Mouse (Mus musculus) neural tube, embryonic 14.5 days (tissue): ENCODE measurements around the gene Fry. TPM values are rescaled to one million over a fixed set of nuclear protein-coding genes. Genes with fewer than 3 reads are reported as not detected.

ENCODE experiments used
- ATAC-seq: fragments of 200-750 bp; cut with Nextera tagmentation; 2 replicates; pipeline ENCODE4 v1.8.0; 2017; ENCODE audit warnings: low read depth, mild to moderate bottlenecking, moderate TSS enrichment, moderate library complexity
- H3K27ac ChIP-seq: fragments of 300-500 bp; sonication (generic); 2 replicates; pipeline ENCODE4 v1.5.1; 2014; ENCODE audit warnings: low read depth, mild to moderate bottlenecking, control low read depth, low read length, moderate library complexity, mixed read lengths
- H3K27me3 ChIP-seq: fragments of 300-500 bp; sonication (generic); 2 replicates; pipeline ENCODE4 v1.6.1; 2014; ENCODE audit warnings: low read length; ENCODE audit not compliant: control insufficient read depth, insufficient read depth
- H3K36me3 ChIP-seq: fragments of 300-500 bp; sonication (generic); 2 replicates; pipeline ENCODE4 v1.6.1; 2014; ENCODE audit warnings: low read length, mixed read lengths; ENCODE audit not compliant: control insufficient read depth, insufficient read depth
- H3K4me1 ChIP-seq: fragments of 300-500 bp; sonication (generic); 2 replicates; pipeline ENCODE4 v1.6.1; 2014; ENCODE audit warnings: low read length; ENCODE audit not compliant: control insufficient read depth, insufficient read depth
- H3K4me2 ChIP-seq: fragments of 300-500 bp; sonication (generic); 2 replicates; pipeline ENCODE4 v1.6.1; 2014; ENCODE audit warnings: mild to moderate bottlenecking, low read depth, low read length, control low read depth
- H3K4me3 ChIP-seq: fragments of 300-500 bp; sonication (generic); 2 replicates; pipeline ENCODE4 v1.5.1; 2014; ENCODE audit warnings: low read depth, low read length, control low read depth, mixed read lengths
- H3K9ac ChIP-seq: fragments of 300-500 bp; sonication (generic); replicated peaks from 2 replicates; pipeline ENCODE4 v1.6.1; 2014; ENCODE audit warnings: low read depth, mild to moderate bottlenecking, control low read depth, low read length, mixed read lengths
- H3K9me3 ChIP-seq: fragments of 300-500 bp; sonication (generic); 2 replicates; pipeline ENCODE4 v1.6.1; 2016; ENCODE audit warnings: low read length; ENCODE audit not compliant: control insufficient read depth
- WGBS: fragments of 180-500 bp; shearing (Covaris S2); extraction: QIAGEN DNeasy Blood & Tissue Kit; methylation state at CpG from one replicate; pipeline ENCODE4 v1.1.7; 2014; 5-methylcytosine and 5-hydroxymethylcytosine counted together
- polyA plus RNA-seq: library from polyadenylated mRNA; unstranded; fragments of >200 nt; fragmentation: Nextera tagmentation; extraction: Ambion mirVana; gene quantifications from 2 replicates; pipeline ENCODE4 v1.2.1, GENCODE M21; 2014

The Fry gene
- polyA plus RNA-seq, 1 experiment from 2014 or later, result 85.1 TPM

DNA sequence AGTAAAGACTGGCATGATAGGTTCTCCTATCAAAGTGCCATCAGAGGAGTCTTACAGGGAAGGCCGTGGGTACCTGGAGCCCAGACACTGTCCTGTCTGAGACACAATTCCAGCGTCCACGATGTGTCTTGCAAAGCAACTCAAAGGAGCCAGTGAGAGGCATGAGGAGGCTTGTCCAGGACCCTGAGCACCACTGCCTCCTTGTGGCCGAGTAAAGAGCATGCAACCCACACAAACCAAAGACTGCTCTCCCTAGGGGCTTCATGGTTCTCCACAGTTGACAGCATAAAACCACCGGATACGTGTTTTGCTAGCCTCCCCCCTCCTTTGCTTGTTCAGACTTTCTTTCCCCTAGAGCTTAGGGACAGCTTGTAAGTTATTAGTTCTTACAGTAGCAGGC lies 39.2 kb downstream of the Fry start:
- Histone ChIP-seq H3K4me2 (no peak overlapping the region), H3K9me3 (no peaks in the 10 kb centered on the region), H3K9ac (no peak overlapping the region), H3K36me3 (no peaks in the 10 kb centered on the region), H3K4me1 (no peaks in the 10 kb centered on the region), H3K4me3 (no peak overlapping the region), H3K27me3 (no peaks in the 10 kb centered on the region), H3K27ac (no peak overlapping the region)
- ATAC-seq, result no peak
- WGBS, result 32% methylated on average over 6 of the region's 6 CpGs

DNA sequence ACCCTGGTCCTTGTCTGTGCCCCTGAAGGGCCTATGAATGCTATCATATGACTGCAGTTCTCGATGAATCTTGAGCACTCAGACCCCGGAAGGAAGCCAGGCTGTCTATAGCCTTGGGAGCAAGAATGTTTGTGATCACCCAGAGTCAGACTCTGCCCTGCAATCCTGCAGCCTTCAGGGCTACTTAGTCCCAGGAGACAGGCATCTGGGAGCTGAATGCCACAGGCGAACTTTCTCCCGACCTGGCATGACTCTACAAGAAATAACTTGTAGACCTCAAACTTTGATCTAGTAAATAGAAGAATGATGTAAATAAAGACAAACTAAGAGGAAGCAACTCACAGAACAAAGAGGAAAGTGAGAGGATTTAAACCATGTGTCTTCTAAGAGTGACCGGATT lies 40.7 kb downstream of the Fry start:
- Histone ChIP-seq H3K4me2 (no peak overlapping the region), H3K9me3 (no peaks in the 10 kb centered on the region), H3K4me1 (no peaks in the 10 kb centered on the region), H3K4me3 (no peak overlapping the region), H3K27ac (no peak overlapping the region), H3K36me3 (no peaks in the 10 kb centered on the region), H3K27me3 (no peaks in the 10 kb centered on the region), H3K9ac (no peak overlapping the region)
- no peak for ATAC-seq
- 56% methylated on average over 5 of the region's 5 CpGs for WGBS

DNA sequence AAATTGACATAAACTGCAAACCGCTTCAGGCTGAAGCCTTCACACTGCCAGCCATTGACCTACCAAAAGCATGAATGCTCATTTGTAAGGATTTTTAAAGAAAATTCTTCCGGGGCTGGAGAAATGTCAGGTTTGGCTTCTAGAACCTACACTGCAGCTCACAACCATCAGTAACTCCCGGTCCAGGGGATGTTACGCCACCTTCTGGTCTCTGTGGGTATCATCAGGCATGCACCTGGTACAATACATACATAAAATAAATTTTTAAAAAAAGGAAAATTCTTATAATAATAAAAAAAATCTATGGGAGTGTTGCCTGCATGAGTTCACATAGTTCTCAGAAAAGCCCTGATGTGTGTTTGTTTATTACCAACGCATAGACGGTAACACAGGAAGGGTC lies 42.7 kb downstream of the Fry start:
- no peak for ATAC-seq
- Histone ChIP-seq H3K4me2 (no peak overlapping the region), H3K9me3 (no peaks in the 10 kb centered on the region), H3K4me1 (no peaks in the 10 kb centered on the region), H3K9ac (no peak overlapping the region), H3K27ac (no peak overlapping the region), H3K27me3 (no peaks in the 10 kb centered on the region), H3K4me3 (no peak overlapping the region), H3K36me3 (no peaks in the 10 kb centered on the region)
- 89% methylated on average over 6 of the region's 6 CpGs for WGBS

DNA sequence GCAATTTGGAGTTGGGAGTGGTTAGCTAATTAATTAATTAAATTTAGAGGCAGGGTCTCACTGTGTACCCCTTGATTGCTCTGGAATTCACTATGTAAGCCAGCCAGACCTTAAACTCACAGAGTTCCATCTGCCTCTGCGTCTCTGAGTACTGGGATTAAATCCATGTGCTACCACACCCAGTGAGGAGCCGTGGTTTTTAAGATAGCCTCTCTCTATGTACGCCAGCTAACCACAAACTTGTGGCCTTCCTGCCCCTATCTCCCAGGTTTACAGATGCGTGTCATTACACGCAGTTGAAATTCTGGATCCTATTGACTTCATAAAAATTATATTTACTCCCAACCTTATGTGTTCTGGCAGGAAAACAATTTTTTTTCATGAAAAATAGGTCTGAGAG lies 43.5 kb downstream of the Fry start:
- 84% methylated on average over 5 of the region's 5 CpGs for WGBS
- no peaks in the 10 kb centered on the region for H3K9me3 ChIP-seq
- H3K9ac ChIP-seq, result no peak overlapping the region
- no peak overlapping the region for H3K4me2 ChIP-seq
- no peaks in the 10 kb centered on the region for H3K36me3 ChIP-seq
- no peak for ATAC-seq
- H3K4me3 ChIP-seq, result no peak overlapping the region
- no peaks in the 10 kb centered on the region for H3K27me3 ChIP-seq
- no peak overlapping the region for H3K27ac ChIP-seq
- no peaks in the 10 kb centered on the region for H3K4me1 ChIP-seq

DNA sequence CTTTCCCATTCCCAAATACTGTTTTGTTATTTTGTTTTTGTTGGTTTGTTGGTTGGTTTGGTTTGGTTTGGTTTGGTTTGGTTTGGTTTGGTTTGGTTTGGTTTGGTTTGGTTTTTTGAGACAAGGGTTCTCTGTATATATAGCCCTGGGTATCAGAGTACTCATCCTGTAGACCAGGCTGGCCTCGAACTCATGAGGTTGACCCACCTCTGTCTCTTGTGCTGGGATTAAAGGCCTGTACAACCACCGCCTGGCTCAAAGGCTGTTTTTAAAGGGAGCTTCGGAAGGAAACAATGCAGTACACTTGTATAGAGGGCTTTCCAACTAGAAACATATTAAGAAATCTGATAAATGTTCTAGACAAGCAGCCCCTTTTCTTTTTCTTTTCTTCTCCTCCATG lies 46.2 kb downstream of the Fry start:
- H3K4me2 ChIP-seq, result no peak overlapping the region
- 88% methylated on average over 3 of the region's 3 CpGs for WGBS
- no peaks in the 10 kb centered on the region for H3K36me3 ChIP-seq
- no peaks in the 10 kb centered on the region for H3K9me3 ChIP-seq
- H3K9ac ChIP-seq, result no peak overlapping the region
- ATAC-seq, result no peak
- no peak overlapping the region for H3K27ac ChIP-seq
- no peaks in the 10 kb centered on the region for H3K27me3 ChIP-seq
- no peak overlapping the region for H3K4me3 ChIP-seq
- H3K4me1 ChIP-seq, result no peaks in the 10 kb centered on the region

DNA sequence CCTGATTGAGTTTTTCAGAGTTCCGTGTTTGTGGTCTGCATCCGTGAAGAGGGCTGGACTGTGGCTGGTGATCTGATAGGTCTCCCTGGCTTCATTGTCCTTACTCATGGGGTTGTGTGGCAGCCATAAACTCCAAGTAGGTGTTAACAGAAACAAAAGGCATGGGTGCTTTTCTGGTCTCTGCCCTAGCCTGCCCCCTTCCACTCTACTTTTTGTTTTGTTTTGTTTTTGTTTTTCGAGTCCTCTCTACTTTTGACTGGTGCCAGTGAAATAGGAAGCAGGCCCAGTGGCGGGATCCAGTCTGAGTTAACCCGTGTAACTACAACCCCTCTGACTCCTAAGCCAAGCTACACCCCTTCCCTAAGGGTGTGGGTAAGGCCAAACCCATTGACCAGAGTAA lies 48.4 kb downstream of the Fry start:
- no peak overlapping the region for H3K9ac ChIP-seq
- WGBS, result 81% methylated on average over 5 of the region's 5 CpGs
- no peak overlapping the region for H3K27ac ChIP-seq
- no peaks in the 10 kb centered on the region for H3K4me1 ChIP-seq
- H3K9me3 ChIP-seq, result no peaks in the 10 kb centered on the region
- no peak overlapping the region for H3K4me2 ChIP-seq
- no peak overlapping the region for H3K4me3 ChIP-seq
- ATAC-seq, result no peak
- no peaks in the 10 kb centered on the region for H3K27me3 ChIP-seq
- no peaks in the 10 kb centered on the region for H3K36me3 ChIP-seq

DNA sequence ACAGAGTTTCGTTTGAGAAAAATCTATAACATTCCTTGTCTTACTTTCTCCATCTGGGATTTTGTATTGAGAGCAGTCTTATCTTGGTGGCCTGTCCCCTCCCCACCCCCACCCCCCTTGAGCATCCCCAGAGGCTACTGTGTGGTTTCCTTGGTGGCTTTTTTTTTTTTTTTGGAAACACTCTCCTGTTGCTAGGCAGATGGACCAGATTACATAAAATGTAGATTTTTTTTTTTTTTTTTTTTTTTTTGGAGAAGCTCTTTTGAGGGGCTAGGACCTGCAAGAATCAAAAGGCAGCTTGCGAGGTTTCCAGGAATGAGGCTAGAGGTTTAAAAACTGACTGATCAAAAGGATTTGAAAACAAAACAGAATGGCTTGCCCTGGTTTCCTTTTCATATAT lies 48.8 kb downstream of the Fry start:
- Histone ChIP-seq H3K27me3 (no peaks in the 10 kb centered on the region), H3K27ac (no peak overlapping the region), H3K4me2 (no peak overlapping the region), H3K36me3 (no peaks in the 10 kb centered on the region), H3K4me3 (no peak overlapping the region), H3K9ac (no peak overlapping the region), H3K9me3 (no peaks in the 10 kb centered on the region), H3K4me1 (no peaks in the 10 kb centered on the region)
- 50% methylated on average over 2 of the region's 2 CpGs for WGBS
- no peak for ATAC-seq

DNA sequence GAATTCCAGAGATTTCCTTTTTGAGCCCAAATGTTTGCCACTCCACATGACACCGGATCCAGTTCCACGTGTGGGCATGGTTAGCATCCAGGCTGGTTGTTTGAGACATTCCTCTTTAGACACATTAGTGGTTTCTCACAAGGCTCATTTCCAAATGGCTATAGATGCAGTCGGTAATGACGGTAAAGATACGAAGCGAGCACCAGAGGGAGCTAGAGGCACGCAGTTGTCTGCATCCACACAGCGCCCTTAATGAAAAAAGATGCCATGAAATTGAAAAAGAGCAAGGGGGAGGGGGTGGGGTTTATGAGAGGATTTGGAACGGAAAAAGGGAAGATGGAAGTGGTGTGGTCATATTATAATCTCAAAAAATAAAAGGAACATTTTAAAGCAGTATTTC lies 50.3 kb downstream of the Fry start:
- Histone ChIP-seq H3K4me2 (no peak overlapping the region), H3K4me3 (no peak overlapping the region), H3K4me1 (no peaks in the 10 kb centered on the region), H3K27me3 (no peaks in the 10 kb centered on the region), H3K36me3 (no peaks in the 10 kb centered on the region), H3K9me3 (no peaks in the 10 kb centered on the region), H3K9ac (no peak overlapping the region), H3K27ac (no peak overlapping the region)
- 2% methylated on average over 9 of the region's 9 CpGs for WGBS
- ATAC-seq, result peak; percentile 89

DNA sequence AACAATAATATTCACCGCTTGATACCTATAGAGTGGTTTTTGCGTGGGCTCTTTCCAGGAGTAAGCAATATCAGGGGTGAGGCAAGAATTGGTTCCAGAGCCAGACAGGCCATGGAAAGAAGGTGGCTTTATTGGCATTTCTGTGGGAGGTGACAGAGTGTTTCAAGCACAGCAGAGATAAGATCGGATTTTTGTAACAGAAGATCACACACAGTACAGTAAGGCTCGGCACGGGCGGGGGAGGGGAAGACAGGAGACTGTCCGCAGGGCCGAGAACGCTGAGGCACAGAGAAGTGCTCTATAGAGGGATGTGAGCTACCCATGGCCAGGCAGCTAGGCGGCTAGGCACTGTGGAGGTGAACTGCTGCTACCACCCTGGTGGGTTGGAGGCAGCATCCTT lies 53.1 kb downstream of the Fry start:
- 69% methylated on average over 10 of the region's 10 CpGs for WGBS
- H3K27ac ChIP-seq, result no peak overlapping the region
- H3K27me3 ChIP-seq, result no peaks in the 10 kb centered on the region
- no peak for ATAC-seq
- H3K9ac ChIP-seq, result no peak overlapping the region
- H3K9me3 ChIP-seq, result no peaks in the 10 kb centered on the region; the same call in 1 of the 2 replicates
- no peaks in the 10 kb centered on the region for H3K36me3 ChIP-seq
- H3K4me2 ChIP-seq, result no peak overlapping the region
- H3K4me3 ChIP-seq, result no peak overlapping the region
- no peaks in the 10 kb centered on the region for H3K4me1 ChIP-seq

DNA sequence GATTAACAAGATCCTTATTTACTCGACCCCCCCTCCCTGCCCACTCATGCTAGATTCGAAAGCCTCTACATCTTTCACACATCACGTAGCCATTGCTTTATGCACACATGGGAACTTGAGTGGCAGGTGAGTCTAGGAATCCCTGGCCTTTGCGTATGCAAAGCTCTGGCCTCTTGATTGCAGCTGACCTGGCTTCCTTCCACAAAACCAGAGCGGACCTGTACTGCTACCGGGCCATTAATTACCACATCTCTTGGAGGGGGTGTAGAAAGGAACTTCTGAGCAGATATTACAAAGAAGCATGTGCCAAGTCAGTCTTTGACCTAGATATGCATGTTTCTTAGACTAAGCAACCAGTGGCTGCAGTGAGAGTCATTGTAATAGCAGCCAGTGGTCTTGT lies 55.4 kb downstream of the Fry start:
- Histone ChIP-seq H3K4me1 (no peaks in the 10 kb centered on the region), H3K27ac (no peak overlapping the region), H3K4me3 (no peak overlapping the region), H3K9ac (no peak overlapping the region), H3K4me2 (no peak overlapping the region), H3K27me3 (no peaks in the 10 kb centered on the region), H3K9me3 (no peaks in the 10 kb centered on the region; the same call in 1 of the 2 replicates), H3K36me3 (no peaks in the 10 kb centered on the region)
- 91% methylated on average over 6 of the region's 6 CpGs for WGBS
- ATAC-seq, result no peak
